Mouse (Mus musculus) liver, adult (tissue): ENCODE results near the gene Mpzl1.

ENCODE experiments used
- GATA4 ChIP-seq: IDR thresholded peaks from 2 replicates; pipeline ENCODE4 v1.6.1; 2014; ENCODE audit warnings: mild to moderate bottlenecking, low read length; ENCODE audit not compliant: insufficient replicate concordance

Mpzl1 gene

GRCm38 (mm10) chr1:165636289-165636688, 2.0 kb upstream of the Mpzl1 start:
- no peak for TF ChIP-seq GATA4

DNA sequence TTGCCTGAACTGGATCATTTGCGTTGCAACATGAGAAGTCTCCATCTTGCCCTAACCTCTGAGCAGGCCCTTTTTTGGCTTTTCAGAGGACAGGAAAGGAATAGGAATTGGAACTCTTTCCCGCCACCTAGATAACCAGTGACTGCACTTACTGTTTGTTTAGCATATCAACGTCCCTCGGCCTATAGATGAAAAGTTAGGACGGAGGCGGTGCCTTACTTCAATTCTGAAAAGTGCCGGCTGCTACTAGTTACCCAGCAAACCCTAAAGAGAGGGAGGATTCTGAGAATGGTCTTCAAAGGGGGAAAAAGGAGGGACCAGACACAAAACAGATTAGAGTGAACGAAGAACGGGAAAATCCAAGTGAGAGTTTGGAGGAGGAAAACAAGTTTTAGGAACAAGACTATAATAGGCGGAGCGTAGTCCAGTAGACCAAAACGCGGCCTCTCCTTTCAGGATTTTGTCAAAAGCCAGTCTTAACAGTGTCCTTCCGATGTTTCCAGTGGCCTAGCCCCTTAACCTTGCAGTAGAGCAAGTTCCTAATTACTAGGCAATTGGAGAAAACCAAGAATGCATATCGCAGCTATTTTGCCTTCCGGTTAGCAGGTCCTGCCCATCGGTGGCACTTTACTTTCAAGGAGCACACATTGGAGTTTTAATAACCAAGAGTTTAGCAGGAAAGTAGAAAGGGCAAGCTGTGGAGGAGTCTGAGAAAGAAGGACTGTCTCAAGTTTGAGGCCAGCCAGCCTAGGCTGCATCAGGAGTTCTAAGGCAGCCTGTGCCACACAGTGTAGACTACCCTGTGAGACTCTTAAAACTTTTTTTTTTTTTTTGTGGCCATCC, 938 bp upstream of the Mpzl1 start:
- no peak for TF ChIP-seq GATA4

- TF ChIP-seq GATA4: no peak
Measured at GRCm38 (mm10) chr1:165633345-165633744, 993 bp downstream of the Mpzl1 start.

- TF ChIP-seq GATA4: no peak
Measured at GRCm38 (mm10) chr1:165631136-165631535, 3.2 kb downstream of the Mpzl1 start.

GRCm38 (mm10) chr1:165629975-165630374, 4.4 kb downstream of the Mpzl1 start:
- no peak for TF ChIP-seq GATA4

- no peak for TF ChIP-seq GATA4
Measured at GRCm38 (mm10) chr1:165628603-165629002, 5.7 kb downstream of the Mpzl1 start.

GRCm38 (mm10) chr1:165625896-165626295, 8.4 kb downstream of the Mpzl1 start:
- TF ChIP-seq GATA4: no peak

- no peak for TF ChIP-seq GATA4
Measured at GRCm38 (mm10) chr1:165625058-165625457, 9.3 kb downstream of the Mpzl1 start.

DNA sequence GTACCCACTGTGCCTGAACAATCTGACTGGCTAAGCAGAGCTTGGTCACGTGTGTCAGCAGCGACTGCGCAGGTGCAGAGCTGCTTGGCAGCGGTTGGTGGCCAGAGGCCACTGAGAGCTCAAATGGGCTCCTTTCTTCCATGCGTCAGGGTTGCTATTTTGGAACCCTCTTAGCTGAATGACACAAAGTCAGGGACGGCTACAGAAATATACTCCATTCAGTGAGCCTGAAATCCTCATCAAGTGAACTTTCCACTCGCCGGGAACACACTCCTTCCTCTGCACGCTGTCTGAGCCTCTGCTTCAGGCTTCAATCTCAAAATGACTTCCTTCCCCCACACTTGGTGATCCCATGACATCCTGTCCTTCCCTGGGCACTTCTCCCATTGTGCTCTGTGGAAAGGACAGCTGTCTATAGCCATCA, 16.1 kb downstream of the Mpzl1 start:
- TF ChIP-seq GATA4: peak; percentile 80; the same call in 1 of the 2 replicates

DNA sequence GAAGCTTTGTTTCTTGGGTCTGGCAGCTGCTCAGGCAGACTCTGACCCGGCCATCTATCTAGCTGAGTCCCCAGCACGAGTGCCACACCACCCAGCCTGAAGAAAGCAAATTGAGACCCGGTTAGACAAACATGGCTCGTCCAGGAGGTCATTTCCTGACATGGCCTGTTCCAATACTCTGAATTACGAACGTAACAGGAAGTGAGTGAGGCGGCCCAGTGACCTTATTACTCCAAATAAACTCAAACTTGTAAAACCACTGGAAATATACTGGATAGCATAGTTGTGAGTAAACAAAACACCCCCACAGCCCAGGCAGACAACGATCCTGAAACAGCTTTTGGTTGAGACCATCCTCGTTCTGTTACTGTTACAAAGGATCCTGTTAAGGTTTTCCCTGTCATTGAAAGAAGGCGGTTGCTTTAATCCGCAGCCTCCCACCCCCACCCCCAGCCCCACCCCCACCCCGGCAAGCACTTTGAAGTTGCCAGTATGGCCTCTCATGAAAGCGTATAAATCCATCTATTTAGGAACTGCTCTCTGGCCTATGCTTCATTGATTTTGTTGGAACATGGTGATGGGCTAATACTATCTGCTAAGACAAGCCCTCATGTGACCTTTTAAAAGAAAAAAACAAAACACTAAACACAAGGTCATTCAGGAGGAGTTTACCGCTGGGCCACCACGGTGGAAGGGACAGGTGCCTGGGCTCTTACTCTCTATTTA, 17.0 kb downstream of the Mpzl1 start:
- TF ChIP-seq GATA4: peak; percentile 61; the same call in 1 of the 2 replicates

GRCm38 (mm10) chr1:165616652-165617051, 17.7 kb downstream of the Mpzl1 start:
- TF ChIP-seq GATA4: no peak

- no peak for TF ChIP-seq GATA4
Measured at GRCm38 (mm10) chr1:165614793-165615192, 19.5 kb downstream of the Mpzl1 start.

GRCm38 (mm10) chr1:165613926-165614325, 20.4 kb downstream of the Mpzl1 start:
- no peak for TF ChIP-seq GATA4

GRCm38 (mm10) chr1:165612714-165613113, 21.6 kb downstream of the Mpzl1 start:
- TF ChIP-seq GATA4: no peak

DNA sequence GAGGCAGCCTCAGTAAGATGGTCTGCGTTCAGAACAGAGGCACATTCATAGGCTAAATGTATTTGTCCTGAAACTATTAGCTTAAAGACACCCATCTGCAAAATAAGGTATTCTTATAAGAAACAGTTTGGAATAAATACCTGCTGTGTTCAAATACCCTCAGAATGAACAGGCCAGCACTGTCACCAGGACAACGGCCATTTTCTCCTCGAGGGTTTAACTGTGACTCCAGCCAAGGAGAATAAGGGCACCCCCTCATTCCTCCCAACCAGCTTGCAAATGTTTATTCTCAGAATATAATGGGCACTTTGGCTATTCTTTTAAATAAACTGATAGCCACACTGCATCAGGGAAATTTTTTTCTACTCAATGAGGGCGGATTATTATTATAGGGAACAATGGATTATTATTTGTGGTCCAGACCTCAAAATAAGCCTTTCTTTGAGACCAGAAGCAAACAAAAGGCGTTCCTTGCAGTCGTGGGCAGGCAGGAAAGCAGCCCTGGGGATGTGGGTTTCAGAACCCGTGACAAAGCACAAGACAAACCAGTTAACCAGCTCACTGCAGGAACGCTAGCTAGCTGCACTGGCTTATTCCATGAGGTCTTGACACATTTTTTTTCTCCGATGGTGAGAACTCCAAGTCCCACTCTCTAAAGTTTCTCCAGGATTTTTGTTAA, 23.9 kb downstream of the Mpzl1 start:
- no peak for TF ChIP-seq GATA4

DNA sequence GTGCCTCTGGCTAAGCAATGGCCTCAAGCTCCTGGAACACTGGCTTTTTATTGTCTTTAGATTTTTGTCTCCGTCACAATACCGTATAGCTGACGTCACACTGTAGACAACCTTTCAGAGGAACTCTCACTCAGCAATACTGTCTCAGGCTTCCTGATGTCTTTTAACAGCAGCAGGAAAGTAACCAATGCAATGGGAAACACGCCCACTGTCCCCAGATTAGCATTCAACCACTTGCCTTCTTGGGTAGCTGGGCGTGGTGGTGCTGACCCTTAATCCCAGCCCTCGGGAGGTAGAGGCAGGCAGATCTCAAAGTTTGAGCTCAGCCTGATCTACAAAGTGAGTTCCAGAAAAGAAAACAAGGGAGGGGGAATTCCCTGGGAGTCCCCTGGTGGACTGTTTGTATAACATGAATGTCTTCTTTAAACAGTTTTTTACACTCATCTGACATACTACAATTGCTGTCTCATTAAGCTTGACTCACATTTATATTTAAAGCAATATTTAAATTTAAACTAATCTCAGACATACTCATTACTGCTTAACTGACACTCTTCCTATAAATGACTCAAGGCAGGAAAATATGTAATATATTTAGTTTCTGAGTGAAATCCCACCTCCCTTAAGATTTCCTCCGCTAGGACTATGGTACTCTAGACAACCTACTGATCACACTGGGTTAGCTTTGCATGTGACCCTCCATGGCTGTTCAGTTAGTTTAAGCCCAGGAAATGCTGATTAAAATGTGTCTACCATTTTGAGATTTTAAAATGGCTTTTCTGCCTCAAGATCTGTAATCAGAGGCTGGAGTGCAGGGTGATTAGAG, 24.6 kb downstream of the Mpzl1 start:
- TF ChIP-seq GATA4: no peak
